Mouse (Mus musculus) bone marrow macrophage, adult 2 months (primary cell): Measurements from ENCODE around the gene Mbd6.

ENCODE experiments used
- CTCF ChIP-seq: IDR thresholded peaks from 2 replicates; pipeline ENCODE4 v1.5.1; 2012; ENCODE audit warnings: low read depth, mild to moderate bottlenecking, low read length, moderate library complexity
- POLR2A ChIP-seq: IDR thresholded peaks from 2 replicates; pipeline ENCODE4 v1.6.1; 2012; ENCODE audit warnings: mild to moderate bottlenecking, low read depth, low read length, borderline replicate concordance

DNA sequence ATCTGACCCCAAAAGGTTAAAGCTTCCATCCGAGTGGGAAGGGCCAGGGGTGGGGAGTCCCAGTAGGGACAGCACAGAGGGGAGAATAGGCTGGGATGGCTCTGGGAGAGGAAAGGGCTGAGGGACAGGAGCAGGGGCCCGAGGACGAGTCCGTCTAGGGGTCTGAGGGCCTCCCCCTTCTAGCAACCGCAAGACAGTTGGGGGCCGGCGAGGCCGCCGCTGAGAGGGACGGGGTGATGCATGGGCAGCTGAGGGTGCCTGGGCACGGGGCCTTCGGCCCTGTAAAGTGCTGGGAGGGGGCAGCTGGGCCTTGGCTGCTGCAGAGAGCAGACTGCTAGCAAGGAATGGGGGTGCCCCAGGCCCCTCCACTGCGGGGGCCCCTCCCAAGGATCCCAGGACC is 3.2 kb downstream of the Mbd6 start:
- TF ChIP-seq CTCF = no peak
- TF ChIP-seq POLR2A = no peak
